8 mouse cellular contexts compared by ENCODE assay signal in genomic region chr10:20954221-20954620, GRCm38 (mm10). TPM values are rescaled to one million over a fixed set of nuclear protein-coding genes. Genes with fewer than 3 reads are reported as not detected.
DNase-seq lines count a peak whose midpoint lies in the region; ATAC-seq and TF ChIP-seq lines count a peak whose summit lies in the region.

No protein-coding gene starts in this region.

- 0 out of 2 replicates have a peak, but pooled peaks have one; percentile 10 for TF ChIP-seq POLR2A in cerebellum, adult 2 months (IDR thresholded peaks at IDR 0.05; ENCODE audit: borderline replicate concordance, insufficient read depth, low read length)
- no peak for TF ChIP-seq POLR2A in spleen, adult 2 months (IDR thresholded peaks at IDR 0.05; ENCODE audit: low read depth, low read length)

- no peaks in the 10 kb centered on the region for H3K9me3 ChIP-seq in midbrain, embryonic 12.5 days

- ATAC-seq in inflammation-experienced regulatory T-cells, adult 6 months = peak; percentile 41
- ATAC-seq in midbrain, embryonic 12.5 days (ENCODE audit: low FRiP score, low read depth) = no peak

- H3K9ac ChIP-seq in midbrain, embryonic 12.5 days (replicated peaks) = no peak overlapping the region

- no peaks in the 10 kb centered on the region for H3K27me3 ChIP-seq in cerebellum, adult 2 months (ENCODE audit: control insufficient read depth, insufficient read depth, low read length)
- no peaks in the 10 kb centered on the region for H3K27me3 ChIP-seq in midbrain, embryonic 12.5 days
- H3K27me3 ChIP-seq in spleen, adult 2 months (ENCODE audit: control insufficient read depth, insufficient read depth, low read length) = no peaks in the 10 kb centered on the region

- no peak for TF ChIP-seq CTCF in cerebellum, adult 2 months (IDR thresholded peaks at IDR 0.05; ENCODE audit: borderline replicate concordance, insufficient read depth, low read depth, low read length)
- no peak for TF ChIP-seq CTCF in spleen, adult 2 months (IDR thresholded peaks at IDR 0.05; ENCODE audit: extremely low read depth, insufficient read depth, insufficient read length, insufficient replicate concordance)

- intact Hi-C loops in left cerebral cortex, postnatal 25 days (cut with DNase I) = no loop called here

- H3K36me3 ChIP-seq in midbrain, embryonic 12.5 days = no peaks in the 10 kb centered on the region
- H3K36me3 ChIP-seq in spleen, adult 2 months (ENCODE audit: control insufficient read depth, insufficient read depth, low read length) = no peaks in the 10 kb centered on the region

- H3K27ac ChIP-seq in cerebellum, adult 2 months (ENCODE audit: insufficient read depth, low read length) = no peak overlapping the region
- no peak overlapping the region for H3K27ac ChIP-seq in midbrain, embryonic 12.5 days (replicated peaks)
- H3K27ac ChIP-seq in spleen, adult 2 months (ENCODE audit: insufficient read depth, low read length) = no peak overlapping the region

- peak overlapping the region; percentile 39 for H3K4me3 ChIP-seq in cerebellum, adult 2 months (replicated peaks; ENCODE audit: insufficient read depth, low read depth, low read length)
- peak overlapping the region; percentile 38 for H3K4me3 ChIP-seq in midbrain, embryonic 12.5 days
- peak overlapping the region; percentile 7; the same call in 1 of the 2 replicates for H3K4me3 ChIP-seq in spleen, adult 2 months (ENCODE audit: extremely low read depth, insufficient read depth, insufficient read length)

- WGBS in cerebellum, adult 2 months = 42% methylated on average over 26 of the region's 26 CpGs
- 34% methylated on average over 26 of the region's 26 CpGs for WGBS in midbrain, embryonic 12.5 days
- 59% methylated on average over 26 of the region's 26 CpGs for WGBS in spleen, adult 2 months

- H3K4me1 ChIP-seq in cerebellum, adult 2 months (ENCODE audit: control insufficient read depth, insufficient read depth, low read length) = no peaks in the 10 kb centered on the region
- H3K4me1 ChIP-seq in midbrain, embryonic 12.5 days = no peaks in the 10 kb centered on the region
- H3K4me1 ChIP-seq in spleen, adult 2 months (ENCODE audit: control insufficient read depth, insufficient read depth, insufficient read length) = peaks cover 2% of the 10 kb centered on the region; the same call in 1 of the 2 replicates

- peak overlapping the region; percentile 67 for H3K4me2 ChIP-seq in midbrain, embryonic 12.5 days (replicated peaks)

- peak; percentile 31 to 33 for DNase-seq in adrenal gland, adult 18-20 months (ENCODE audit: low spot score in 2 of 2)
- no peak for DNase-seq in adrenal gland, postnatal 4 days (ENCODE audit: low spot score in 2 of 2)
- peak; percentile 74 to 88 for DNase-seq in cerebellum, adult 2 months
- DNase-seq in forelimb bud, embryonic 11.5 days (ENCODE audit: low read depth, low spot score) = peak; percentile 80
- DNase-seq in left cerebral cortex, postnatal 25 days (ENCODE audit: low spot score in 2 of 2) = peak; percentile 72 to 86
- peak; percentile 36 to 58 for DNase-seq in spleen, adult 2 months (ENCODE audit: low read depth in 1 of 2, low spot score in 2 of 2)

RNA-seq across cellular contexts. Expression of gene Ahi1, which starts 1.9 kb away (rescaled TPM):
- 10 to 100 TPM; 32.0 to 33.7 TPM for total RNA-seq in adrenal gland, adult 18-20 months (2021)
- 10 to 100 TPM; 35.0 to 37.9 TPM for total RNA-seq in adrenal gland, postnatal 4 days (2021)
- 141 and 142 TPM in 2 replicates for polyA plus RNA-seq in cerebellum, adult 2 months (2012; rRNA removed)
- polyA plus RNA-seq in inflammation-experienced regulatory T-cells, adult 6 months (2017; shearing (Covaris generic)) = 10 to 100 TPM in 2 of 3 experiments, 1 to 10 TPM in 1; 9.8 to 17.5 (median 13.3) TPM
- total RNA-seq in left cerebral cortex, postnatal 25 days (2021) = 100 to 1,000 TPM; 154 to 175 TPM
- polyA plus RNA-seq in midbrain, embryonic 12.5 days (2016; fragmentation: Nextera tagmentation; extraction: Ambion mirVana) = 31.8 and 37.7 TPM in 2 replicates
- polyA plus RNA-seq in spleen, adult 2 months (2012; rRNA removed) = 1.3 and 1.8 TPM in 2 replicates

Comparison
In these comparisons a context has a peak if more than half of its experiments do, and no peak if none do; other contexts are left out.
1. DNase-seq: peak in adrenal gland, adult 18-20 months (2 of 2), cerebellum, adult 2 months (2 of 2), forelimb bud, embryonic 11.5 days (single experiment), left cerebral cortex, postnatal 25 days (2 of 2) and spleen, adult 2 months (2 of 2); none in adrenal gland, postnatal 4 days (0 of 2).
2. Peak in every context shown above with its lines, with median percentiles within 50 percentile points of each other: H3K4me3 ChIP-seq.